Mouse (Mus musculus) heart, embryonic 14.5 days (tissue): Measurements from ENCODE around the gene Gpatch2l. TPM values are rescaled to one million over a fixed set of nuclear protein-coding genes. Genes with fewer than 3 reads are reported as not detected.

Experiments used
- polyA plus RNA-seq: library from polyadenylated mRNA; unstranded; fragments of >200 nt; fragmentation: Nextera tagmentation; extraction: Ambion mirVana; gene quantifications from 2 replicates; pipeline ENCODE4 v1.2.1, GENCODE M21; 2014

Gpatch2l gene
- polyA plus RNA-seq, 1 experiment from 2014 or later, result 13.7 TPM

Other genes starting within 250 kb of the Gpatch2l start
- 14.7 and 15.1 TPM in 2 replicates for gene Tgfb3, start 162.8 kb upstream of the Gpatch2l start, polyA plus RNA-seq
- gene Ift43, start 159.3 kb upstream of the Gpatch2l start, polyA plus RNA-seq, result 142 and 149 TPM in 2 replicates
- 1.9 and 2.5 TPM in 2 replicates for gene Esrrb, start 119.3 kb downstream of the Gpatch2l start, polyA plus RNA-seq